Mouse (Mus musculus): ENCODE measurements around the gene Arhgap23. TPM values are rescaled to one million over a fixed set of nuclear protein-coding genes. Genes with fewer than 3 reads are reported as not detected.

Arhgap23 gene
- total RNA-seq, 2 experiments from 2014 or later, result 22.1 to 25.4 TPM

DNA sequence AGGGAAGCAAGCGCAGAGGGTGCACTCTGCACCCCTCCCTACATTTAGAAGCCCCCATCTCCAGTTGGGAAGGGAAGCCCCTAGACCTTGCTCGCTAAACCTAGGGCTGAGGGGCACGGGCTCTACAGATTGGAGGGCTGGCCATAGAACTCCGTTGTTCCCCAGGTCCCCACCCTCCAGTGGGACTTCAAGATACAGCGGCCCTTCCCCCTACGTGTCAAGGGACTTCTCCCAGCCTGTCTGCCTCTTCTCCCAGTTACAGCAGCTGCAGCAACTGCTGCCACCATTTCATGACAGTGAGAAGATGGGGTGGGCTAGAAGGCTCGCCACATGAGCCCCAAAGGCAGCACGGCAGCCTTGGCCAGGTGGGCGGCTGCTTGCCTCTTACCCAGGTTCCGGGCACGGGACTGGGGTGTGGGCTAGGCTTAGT, 10.6 kb upstream of the Arhgap23 start:
- DNase-seq (ENCODE audit: low spot score in 2 of 2), result no peak

DNA sequence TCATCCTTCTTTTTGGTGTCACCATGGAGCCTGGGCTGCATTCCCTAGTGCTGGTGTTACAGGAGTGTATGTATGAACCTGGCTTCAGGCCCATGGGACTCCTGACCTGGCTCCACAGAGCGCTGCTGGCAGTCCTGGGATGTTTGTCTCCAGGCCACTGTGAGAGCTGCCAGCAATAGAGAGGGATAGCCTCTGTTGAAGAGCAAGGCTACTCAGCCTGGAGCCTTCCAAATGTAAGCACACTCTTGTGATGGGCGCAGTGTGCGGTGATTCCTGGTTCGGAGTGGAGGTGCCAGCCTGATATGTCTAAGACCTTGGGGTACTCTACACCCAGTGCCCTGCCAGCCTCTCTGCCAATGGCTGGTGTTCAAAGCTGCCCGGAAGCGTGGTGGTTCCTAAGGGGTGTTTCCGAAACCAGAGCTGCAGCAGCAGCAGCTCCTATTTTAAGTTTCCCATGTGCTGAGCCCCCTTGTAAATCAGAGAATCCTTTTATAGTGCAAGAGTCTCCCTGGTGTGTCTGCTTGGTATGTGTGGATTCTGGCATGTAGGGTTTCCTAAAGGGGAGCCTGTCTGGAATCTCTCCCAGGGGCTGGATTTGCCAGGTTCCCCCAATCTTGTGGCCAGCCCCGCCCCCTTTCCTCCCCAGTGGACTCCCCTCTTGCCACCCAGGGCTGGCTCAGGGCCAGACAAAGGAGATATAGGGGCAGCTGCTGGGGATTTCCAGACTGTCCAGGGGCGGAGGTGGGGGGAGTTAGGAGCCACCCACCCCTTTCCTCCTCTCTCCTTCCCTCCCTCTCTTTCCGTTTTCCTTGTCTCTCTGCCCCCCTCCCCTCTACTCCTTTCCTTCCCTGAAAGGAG, 9.0 kb upstream of the Arhgap23 start:
- DNase-seq (ENCODE audit: low spot score in 2 of 2), result no peak

- DNase-seq (ENCODE audit: low spot score in 2 of 2), result no peak
Observed at GRCm38 (mm10) chr11:97407456-97407855, 7.9 kb upstream of the Arhgap23 start.

- DNase-seq (ENCODE audit: low spot score in 2 of 2), result peak; percentile 71 to 77
Observed at GRCm38 (mm10) chr11:97408171-97408570, 7.2 kb upstream of the Arhgap23 start.

GRCm38 (mm10) chr11:97410958-97411357, 4.4 kb upstream of the Arhgap23 start:
- no peak for DNase-seq (ENCODE audit: low spot score in 2 of 2)

GRCm38 (mm10) chr11:97412117-97412516, 3.2 kb upstream of the Arhgap23 start:
- no peak for DNase-seq (ENCODE audit: low spot score in 2 of 2)

DNA sequence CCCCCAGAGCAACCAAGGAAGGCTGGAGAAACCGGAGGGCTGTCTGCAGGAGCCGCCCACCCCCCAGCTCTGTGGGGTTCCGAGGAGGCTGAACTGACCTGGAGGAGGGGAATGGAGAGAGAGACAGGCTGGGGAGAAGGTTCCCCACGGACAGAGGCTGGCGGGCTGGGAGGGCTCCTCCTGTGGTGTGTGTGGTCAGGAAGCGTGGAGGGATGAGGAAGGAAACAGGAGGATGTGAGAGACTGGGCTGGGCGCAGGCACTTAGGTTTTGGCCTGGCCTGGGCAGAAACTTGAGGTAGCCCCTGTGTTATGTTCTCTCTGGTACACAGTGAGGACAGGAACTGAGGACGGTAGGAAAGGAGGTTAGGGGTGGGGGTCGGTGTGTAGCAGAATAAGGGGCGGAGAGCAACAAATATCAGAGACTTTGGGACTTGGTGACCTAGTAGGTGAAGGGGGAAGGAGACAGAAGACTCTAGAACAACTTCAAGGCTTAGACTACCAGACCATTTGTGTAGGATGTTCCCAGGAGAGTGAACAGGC, 2.5 kb upstream of the Arhgap23 start:
- no peak for DNase-seq (ENCODE audit: low spot score in 2 of 2)

- DNase-seq (ENCODE audit: low spot score in 2 of 2), result peak; percentile 49 to 56
Observed at GRCm38 (mm10) chr11:97415712-97416636, 641 bp downstream of the Arhgap23 start.

- DNase-seq (ENCODE audit: low spot score in 2 of 2), result no peak
Observed at GRCm38 (mm10) chr11:97416637-97417035, 1.3 kb downstream of the Arhgap23 start.

GRCm38 (mm10) chr11:97418834-97419539, 3.7 kb downstream of the Arhgap23 start:
- DNase-seq (ENCODE audit: low spot score in 2 of 2), result no peak

GRCm38 (mm10) chr11:97419540-97419900, 4.2 kb downstream of the Arhgap23 start:
- no peak for DNase-seq (ENCODE audit: low spot score in 2 of 2)

GRCm38 (mm10) chr11:97422507-97422906, 7.2 kb downstream of the Arhgap23 start:
- no peak for DNase-seq (ENCODE audit: low spot score in 2 of 2)

GRCm38 (mm10) chr11:97424092-97424692, 8.9 kb downstream of the Arhgap23 start:
- no peak for DNase-seq (ENCODE audit: low spot score in 2 of 2)

DNA sequence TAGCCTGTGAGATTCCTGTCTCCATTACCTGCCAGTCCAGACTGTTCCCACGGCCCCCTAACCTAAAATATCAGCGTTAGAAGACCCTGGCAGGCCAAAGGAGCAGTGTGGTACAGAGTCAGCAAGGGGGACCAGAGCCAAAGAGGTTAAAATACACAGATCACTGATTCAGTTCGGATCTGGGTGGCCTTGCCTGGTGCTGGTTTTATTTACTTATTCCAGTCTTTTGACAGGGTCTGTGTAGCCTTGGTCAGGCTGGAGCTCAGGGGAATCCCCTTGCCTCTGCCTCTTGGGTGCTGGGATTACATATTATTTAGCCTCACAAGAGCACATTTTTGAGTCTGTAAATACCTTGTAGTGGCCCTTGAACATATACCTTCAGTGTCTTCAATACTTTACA, 9.5 kb downstream of the Arhgap23 start:
- no peak for DNase-seq (ENCODE audit: low spot score in 2 of 2)

DNA sequence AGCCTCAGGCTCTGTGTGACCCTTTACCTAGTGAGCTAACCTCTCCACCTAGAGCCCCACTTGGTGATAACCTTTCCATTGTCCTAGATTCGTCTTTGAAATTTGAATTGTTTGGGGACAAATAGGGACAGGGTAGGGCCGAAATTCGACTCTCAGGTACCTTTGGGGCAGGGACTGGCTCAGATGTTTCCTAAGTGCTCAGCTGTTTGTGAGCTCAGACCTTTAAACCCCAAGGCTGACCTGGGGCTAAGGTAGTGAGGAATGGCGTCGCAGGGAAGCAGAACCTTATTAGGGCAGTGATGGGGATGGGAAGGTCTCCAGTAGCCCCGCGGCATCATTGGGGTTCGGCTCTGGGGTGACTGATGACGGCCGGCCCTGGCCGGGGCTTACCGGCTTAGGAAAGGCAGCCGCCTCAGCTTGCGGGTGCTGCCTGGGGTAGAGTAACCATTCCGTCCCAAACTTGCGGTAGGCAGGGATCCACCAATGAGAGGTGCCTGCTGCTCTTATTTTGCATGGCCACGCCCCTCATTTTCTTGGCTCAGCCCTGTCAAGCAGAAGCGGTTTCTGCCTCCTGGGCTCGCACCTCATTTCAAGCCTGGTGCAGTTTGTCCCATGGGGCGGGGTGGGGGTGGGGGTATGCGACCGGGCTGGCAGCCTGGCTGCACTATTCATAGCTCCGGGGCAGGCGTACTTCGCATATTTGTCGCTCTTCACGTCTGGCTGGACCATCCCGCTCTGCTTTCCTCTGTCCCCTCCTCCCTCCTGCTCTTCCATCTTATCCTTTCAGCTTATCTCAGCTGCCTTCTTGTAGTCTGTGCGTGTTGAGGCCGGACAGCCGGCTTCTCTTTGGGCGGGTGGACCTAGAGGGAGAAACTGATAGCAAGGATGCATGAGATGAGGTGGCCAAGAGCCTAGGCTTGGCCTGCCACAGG, 12.7 kb downstream of the Arhgap23 start:
- peak in 1 of 2 experiments; percentile 65 for DNase-seq (ENCODE audit: low spot score in 2 of 2)

DNA sequence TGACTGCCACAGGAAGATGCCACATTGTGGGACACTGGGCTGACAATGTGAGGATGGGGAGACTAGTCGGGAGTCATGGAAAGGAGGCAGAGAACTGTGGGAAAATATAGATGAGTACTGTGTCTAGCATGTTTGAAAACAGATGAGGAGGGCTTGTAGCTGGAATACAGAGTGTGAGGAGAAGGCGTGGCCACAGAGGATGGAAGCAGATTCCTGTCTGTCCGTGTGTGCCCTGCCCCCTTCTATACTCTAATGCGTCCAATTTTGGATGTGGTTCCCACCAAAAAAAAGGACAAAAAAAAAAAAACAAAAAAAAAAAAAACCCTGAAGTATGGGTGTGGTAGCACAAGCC, 13.4 kb downstream of the Arhgap23 start:
- no peak for DNase-seq (ENCODE audit: low spot score in 2 of 2)

DNA sequence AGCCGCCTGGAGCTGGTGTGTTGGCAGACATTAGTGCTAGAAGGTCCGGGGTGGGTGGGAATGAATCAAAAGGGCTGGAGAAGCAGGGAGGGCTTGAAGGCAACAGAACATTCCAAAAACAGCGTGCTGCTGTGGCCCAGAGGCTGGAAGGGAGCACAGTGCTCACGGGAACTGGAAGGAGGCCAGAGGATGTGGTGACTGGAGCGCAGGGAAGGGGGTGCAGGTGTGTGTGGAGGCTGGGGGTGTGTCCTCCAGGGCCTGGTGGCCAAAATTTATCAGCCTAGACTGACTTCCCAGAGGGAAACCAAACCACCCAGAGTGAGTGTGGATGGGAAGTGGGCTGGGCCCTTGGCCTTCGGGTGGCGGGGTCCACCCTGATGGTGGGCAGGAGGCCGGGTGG, 14.3 kb downstream of the Arhgap23 start:
- DNase-seq (ENCODE audit: low spot score in 2 of 2), result no peak

DNA sequence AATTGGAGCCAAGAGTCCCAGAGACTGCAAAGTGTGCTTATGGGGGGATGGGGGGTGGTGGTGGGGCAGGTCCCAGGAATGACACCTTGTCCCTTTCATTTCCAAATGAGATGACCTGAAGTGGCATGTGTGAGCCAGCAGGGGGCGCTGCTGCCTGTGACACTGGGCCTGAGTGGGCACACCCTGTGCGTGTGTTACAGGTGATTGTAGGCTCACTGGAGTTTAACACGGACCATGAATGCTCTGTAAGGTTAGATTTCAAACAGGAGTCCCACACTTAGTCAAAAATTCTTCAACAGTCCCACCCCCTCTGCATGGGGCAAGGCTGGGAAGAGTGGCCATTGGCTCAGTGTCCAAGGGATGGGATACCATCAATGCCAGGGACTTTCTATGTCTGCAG, 16.7 kb downstream of the Arhgap23 start:
- DNase-seq (ENCODE audit: low spot score in 2 of 2), result peak; percentile 75 to 80

DNA sequence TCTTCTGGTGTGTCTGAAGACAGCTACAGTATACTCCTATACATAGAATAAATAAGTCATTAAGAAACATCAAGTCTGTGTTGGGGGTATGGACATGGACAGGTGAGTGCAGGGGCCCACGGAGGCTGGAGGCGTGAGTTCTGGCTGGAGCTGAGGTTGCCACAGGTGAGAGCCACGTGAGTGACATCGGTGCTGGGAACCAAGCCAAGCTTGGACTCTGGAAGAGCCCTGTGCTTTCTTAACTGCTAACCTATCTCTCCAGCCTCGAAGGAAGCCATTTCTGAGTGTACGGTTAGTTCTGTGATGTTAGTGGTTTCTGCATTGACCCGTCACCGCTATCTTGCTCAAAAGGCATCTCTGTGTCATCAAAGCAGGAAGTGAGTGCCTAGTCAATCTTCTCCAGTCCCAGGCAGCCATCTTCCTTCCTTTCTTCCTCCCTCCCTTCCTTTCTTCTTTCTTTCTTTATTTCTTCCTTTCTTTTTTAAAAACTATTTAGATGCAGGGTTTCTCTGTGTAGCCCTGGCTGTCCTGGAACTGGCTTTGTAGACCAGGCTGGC, 17.7 kb downstream of the Arhgap23 start:
- DNase-seq (ENCODE audit: low spot score in 2 of 2), result no peak

Data from adrenal gland, adult 18-20 months (tissue).